Mouse (Mus musculus) cortical plate, adult 2 months (tissue): ENCODE data around the gene Arid1b.

Experiments used
- CTCF ChIP-seq: fragments of 200-500 bp; IDR thresholded peaks from 2 replicates; pipeline ENCODE4 v1.5.1; 2011; ENCODE audit warnings: mild to moderate bottlenecking, control low read depth, low read length; ENCODE audit not compliant: insufficient read depth; ENCODE audit errors: extremely low read depth
- POLR2A ChIP-seq: fragments of 200-500 bp; IDR thresholded peaks from 2 replicates; pipeline ENCODE4 v1.6.1; 2011; ENCODE audit warnings: mild to moderate bottlenecking, low read length, control low read depth; ENCODE audit not compliant: insufficient read depth; ENCODE audit errors: extremely low read depth

DNA sequence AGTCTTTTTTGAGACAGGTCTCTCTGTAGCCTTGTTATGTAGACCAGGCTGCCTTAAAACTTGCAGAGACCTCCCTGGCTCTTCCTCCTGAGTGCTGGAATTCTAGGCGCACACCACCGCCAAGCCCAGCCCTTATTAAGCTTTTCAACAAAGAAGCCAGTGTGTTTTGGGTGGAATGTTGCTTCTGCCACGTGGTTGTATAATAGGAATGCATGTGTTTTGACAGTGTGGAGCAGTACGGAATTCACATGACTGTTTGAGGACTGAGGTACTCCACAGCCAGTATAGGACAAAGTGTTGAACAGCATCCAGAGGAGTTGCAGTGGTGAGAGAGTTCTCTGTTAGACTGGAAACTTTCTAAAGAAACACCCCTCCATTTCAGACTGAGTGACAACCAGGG, 22.3 kb downstream of the Arid1b start:
- TF ChIP-seq CTCF (no peak), POLR2A (no peak)
